Comparison of ENCODE assay signal across 10 mouse cellular contexts in the genomic region with DNA sequence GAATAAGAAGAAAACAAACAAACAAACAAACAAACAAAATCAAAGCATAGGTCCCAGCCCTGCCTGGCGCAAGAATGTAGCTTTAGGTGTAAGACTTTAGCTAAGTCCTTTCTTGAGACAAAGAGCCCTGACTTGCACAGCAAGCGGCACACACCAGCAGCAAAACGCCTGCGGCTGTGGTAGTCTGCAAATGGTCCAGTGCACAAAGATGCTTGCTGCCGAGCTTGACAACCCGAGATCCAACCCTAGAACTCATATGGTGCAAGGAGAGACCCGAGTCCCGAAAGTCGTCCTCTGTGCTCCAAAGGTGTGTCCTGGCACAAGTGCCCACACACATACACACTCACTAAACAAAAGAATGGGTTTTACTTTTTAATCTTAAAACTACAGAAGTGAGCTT. TPM values are rescaled to one million over a fixed set of nuclear protein-coding genes. Genes with fewer than 3 reads are reported as not detected.
DNase-seq lines count a peak whose midpoint lies in the region; ATAC-seq and TF ChIP-seq lines count a peak whose summit lies in the region.
"Had no signal": no experiment of that assay in that cellular context is flagged by ENCODE, and none has a peak within 500 bp of the region (broad histone marks: within the 10 kb centered on the region; RNA-seq: fewer than 3 reads in every experiment).

No protein-coding gene starts in this region.

- H3K36me3 ChIP-seq in heart, embryonic 15.5 days = no peaks in the 10 kb centered on the region
- no peaks in the 10 kb centered on the region for H3K36me3 ChIP-seq in thymus, adult 2 months (ENCODE audit: control insufficient read depth, insufficient read depth, low read length)
- H3K36me3 ChIP-seq in liver, embryonic 13.5 days = no peaks in the 10 kb centered on the region

- H3K9me3 ChIP-seq in heart, embryonic 15.5 days (replicated peaks) = no peaks in the 10 kb centered on the region
- no peaks in the 10 kb centered on the region for H3K9me3 ChIP-seq in liver, embryonic 13.5 days (replicated peaks)

- 48% methylated on average over 9 of the region's 9 CpGs for WGBS in heart, embryonic 15.5 days
- WGBS in thymus, adult 2 months = 93% methylated on average over 9 of the region's 9 CpGs
- WGBS in liver, embryonic 13.5 days (ENCODE audit: insufficient replicate concordance) = 59% methylated on average over 9 of the region's 9 CpGs

- no peak overlapping the region for H3K4me3 ChIP-seq in heart, embryonic 15.5 days
- no peak overlapping the region for H3K4me3 ChIP-seq in thymus, adult 2 months (ENCODE audit: control insufficient read depth, insufficient read depth, low read length)
- no peak overlapping the region for H3K4me3 ChIP-seq in liver, embryonic 13.5 days (replicated peaks)

- H3K27me3 ChIP-seq in heart, embryonic 15.5 days = peaks cover 25% of the 10 kb centered on the region
- H3K27me3 ChIP-seq in thymus, adult 2 months (ENCODE audit: control insufficient read depth, insufficient read depth, low read length) = no peaks in the 10 kb centered on the region
- no peaks in the 10 kb centered on the region for H3K27me3 ChIP-seq in liver, embryonic 13.5 days

- ATAC-seq in heart, embryonic 15.5 days (replicated peaks; ENCODE audit: insufficient number of reproducible peaks, insufficient read depth, low FRiP score, low read depth) = no peak
- no peak for ATAC-seq in liver, embryonic 13.5 days (ENCODE audit: low read depth)

- no peak for TF ChIP-seq CTCF in thymus, adult 2 months (IDR thresholded peaks at IDR 0.05; ENCODE audit: borderline replicate concordance, control insufficient read depth, extremely low read depth, insufficient read depth, low read length, poor library complexity)

- H3K4me2 ChIP-seq in heart, embryonic 15.5 days = no peak overlapping the region
- H3K4me2 ChIP-seq in liver, embryonic 13.5 days = no peak overlapping the region

- TF ChIP-seq POLR2A in thymus, adult 2 months (IDR thresholded peaks at IDR 0.05; ENCODE audit: control insufficient read depth, extremely low read depth, insufficient read depth, low read length, poor library complexity) = no peak

- H3K9ac ChIP-seq in heart, embryonic 15.5 days = 0 out of 2 replicates have a peak overlapping the region, but pooled peaks have one; percentile 6
- no peak overlapping the region for H3K9ac ChIP-seq in liver, embryonic 13.5 days

- peaks cover 21% of the 10 kb centered on the region for H3K4me1 ChIP-seq in heart, embryonic 15.5 days (replicated peaks)
- peaks cover 33% of the 10 kb centered on the region for H3K4me1 ChIP-seq in thymus, adult 2 months (replicated peaks; ENCODE audit: control insufficient read depth, insufficient read depth, low read length)
- peaks cover 7% of the 10 kb centered on the region; the same call in 1 of the 2 replicates for H3K4me1 ChIP-seq in liver, embryonic 13.5 days (replicated peaks)

- intact Hi-C loops in heart, postnatal 36 days (cut with DNase I) = no loop called here

- no peak for DNase-seq in heart, postnatal 36 days
- peak; percentile 24 for DNase-seq in thymus, adult 2 months
- DNase-seq in thymus, adult 18-20 months = no peak
- DNase-seq in liver, embryonic 13.5 days = no peak
- peak; percentile 40 for DNase-seq in thymus, postnatal 4 days
- DNase-seq in right cerebral cortex, adult 2 months (ENCODE audit: low spot score in 2 of 2) = no peak
- no peak for DNase-seq in urinary bladder, adult 18-20 months (ENCODE audit: low spot score in 2 of 2)
- DNase-seq: adrenal gland, postnatal 25 days; right cerebral cortex, adult 18-20 months had no signal

- peak overlapping the region; percentile 77 for H3K27ac ChIP-seq in heart, embryonic 15.5 days
- peak overlapping the region; percentile 88 for H3K27ac ChIP-seq in thymus, adult 2 months (ENCODE audit: control insufficient read depth, insufficient read depth, low read length)
- peak overlapping the region; percentile 45; the same call in 1 of the 2 replicates for H3K27ac ChIP-seq in liver, embryonic 13.5 days

RNA-seq across cellular contexts. Expression of a gene that starts 19.7 kb away (rescaled TPM):
- polyA plus RNA-seq in heart, embryonic 15.5 days (2015; fragmentation: Nextera tagmentation; extraction: Ambion mirVana) = 13.9 and 19.7 TPM in 2 replicates
- 1 to 10 TPM in 1 of 2 experiments, under 1 TPM in 1; 0.76 to 1.1 TPM for total RNA-seq in heart, postnatal 36 days (2021)
- polyA plus RNA-seq in thymus, adult 2 months (2012; rRNA removed) = 0.22 and 0.66 TPM in 2 replicates
- polyA plus RNA-seq in liver, embryonic 13.5 days (2015; fragmentation: Nextera tagmentation; extraction: Ambion mirVana) = 1.3 and 1.8 TPM in 2 replicates

RNA-seq across cellular contexts. Expression of a gene that starts 44.7 kb away (rescaled TPM):
- polyA plus RNA-seq in heart, embryonic 15.5 days (2015; fragmentation: Nextera tagmentation; extraction: Ambion mirVana) = 34.3 and 40.6 TPM in 2 replicates
- 10 to 100 TPM; 11.0 to 11.6 TPM for total RNA-seq in heart, postnatal 36 days (2021)
- 7.7 and 9.4 TPM in 2 replicates for polyA plus RNA-seq in thymus, adult 2 months (2012; rRNA removed)
- 13.3 and 13.7 TPM in 2 replicates for polyA plus RNA-seq in liver, embryonic 13.5 days (2015; fragmentation: Nextera tagmentation; extraction: Ambion mirVana)

Comparison
In these comparisons a context has a peak if more than half of its experiments do, and no peak if none do; other contexts are left out.
1. DNase-seq: peak in thymus, adult 2 months (single experiment) and thymus, postnatal 4 days (single experiment); none in heart, postnatal 36 days (0 of 2), thymus, adult 18-20 months (0 of 2), liver, embryonic 13.5 days (single experiment), right cerebral cortex, adult 2 months (0 of 2) and urinary bladder, adult 18-20 months (0 of 2).
2. Peak in every context shown above with its lines, with median percentiles within 50 percentile points of each other: H3K27ac ChIP-seq.